Mouse (Mus musculus): Measurements from ENCODE around the gene Snapc4. TPM values are rescaled to one million over a fixed set of nuclear protein-coding genes. Genes with fewer than 3 reads are reported as not detected.

The Snapc4 gene
- polyA plus RNA-seq, 1 experiment from 2014 or later, result 29.4 TPM

DNA sequence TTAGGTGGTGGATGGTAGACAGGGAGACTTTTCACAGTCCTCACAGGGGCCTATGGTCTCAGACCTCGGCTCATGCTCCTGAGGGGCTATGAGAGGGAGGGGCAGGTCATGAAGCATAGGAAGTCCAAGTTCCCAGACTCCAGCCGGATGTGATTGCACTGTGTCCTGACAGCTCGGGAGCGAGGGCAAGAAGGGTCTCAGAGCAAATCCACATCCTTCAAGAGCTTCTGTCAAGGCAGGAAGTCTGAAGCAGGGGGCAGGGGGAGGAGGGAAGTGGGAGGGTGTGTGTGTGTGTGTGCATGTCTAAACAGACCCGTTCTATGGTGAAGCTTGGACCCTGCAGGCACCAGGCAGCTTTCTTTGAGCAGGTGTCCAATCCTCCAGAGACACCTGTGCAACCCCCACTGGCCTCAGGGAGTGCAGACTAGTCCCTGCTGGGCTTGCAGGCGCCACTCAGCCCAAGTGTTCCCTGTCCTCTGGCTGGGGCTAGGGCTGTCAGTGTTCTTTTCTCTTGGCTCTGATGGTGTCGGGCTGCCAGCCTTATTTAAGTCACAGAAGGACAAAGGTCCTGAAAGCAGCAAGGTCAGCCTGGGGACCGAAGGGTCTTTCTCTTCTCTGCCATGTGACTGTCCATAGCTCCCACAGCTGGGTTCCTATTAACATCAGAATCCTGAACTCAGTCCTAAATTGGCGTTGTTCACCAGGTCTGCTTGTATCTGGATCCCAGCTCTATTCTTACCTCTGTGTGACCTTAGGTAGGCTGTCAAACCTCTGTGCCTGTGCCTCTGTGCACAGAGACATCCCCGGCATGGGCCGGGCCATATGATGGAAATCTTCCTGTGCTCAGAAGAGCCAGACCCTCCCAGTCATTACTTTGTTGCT is 37.6 kb downstream of the Snapc4 start:
- H3K27me3 ChIP-seq (ENCODE audit: control insufficient read depth, insufficient read depth, low read length), result no peaks in the 10 kb centered on the region
- peak overlapping the region; percentile 14; the same call in 1 of the 2 replicates for H3K4me2 ChIP-seq (replicated peaks; ENCODE audit: low read depth, low read length)
- no peaks in the 10 kb centered on the region for H3K9me3 ChIP-seq (ENCODE audit: control insufficient read depth, low read depth, low read length)
- no peak overlapping the region for H3K4me3 ChIP-seq (ENCODE audit: low read depth, low read length)
- WGBS, result 45% methylated on average over 11 of the region's 11 CpGs
- H3K27ac ChIP-seq (ENCODE audit: low read length), result peak overlapping the region; percentile 90
- no peak overlapping the region for H3K9ac ChIP-seq (replicated peaks; ENCODE audit: low read depth, low read length)
- peaks cover 25% of the 10 kb centered on the region for H3K4me1 ChIP-seq (ENCODE audit: control insufficient read depth, insufficient read depth, low read length)
- peaks cover 69% of the 10 kb centered on the region for H3K36me3 ChIP-seq (ENCODE audit: control insufficient read depth, insufficient read depth, low read length)
- ATAC-seq (ENCODE audit: insufficient number of reproducible peaks, insufficient read depth, low FRiP score, low read depth), result peak; percentile 10; the same call in 1 of the 2 replicates

DNA sequence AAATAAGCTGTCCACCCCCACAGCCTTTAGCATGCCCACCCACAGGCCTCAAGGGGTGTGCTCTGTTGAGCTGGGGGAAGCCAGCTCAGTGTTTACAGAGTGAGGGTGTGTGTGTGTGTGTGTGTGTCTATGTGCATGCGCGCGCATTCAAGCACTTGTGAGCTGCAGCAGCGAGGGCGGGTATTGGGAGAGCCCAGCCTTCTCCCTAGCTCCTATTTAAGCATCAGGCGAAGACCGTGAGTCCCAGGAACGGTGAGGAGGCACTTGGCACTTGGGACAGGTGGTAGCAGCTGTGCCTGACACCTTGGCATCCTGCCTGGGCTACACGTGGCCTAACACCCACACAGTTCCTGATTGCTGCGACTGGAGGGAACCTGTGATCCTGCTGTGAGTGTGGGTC is 38.4 kb downstream of the Snapc4 start:
- Histone ChIP-seq H3K36me3 (ENCODE audit: control insufficient read depth, insufficient read depth, low read length) (peaks cover 61% of the 10 kb centered on the region), H3K4me3 (ENCODE audit: low read depth, low read length) (no peak overlapping the region), H3K27ac (ENCODE audit: low read length) (peak overlapping the region; percentile 90), H3K9ac (replicated peaks; ENCODE audit: low read depth, low read length) (no peak overlapping the region), H3K9me3 (ENCODE audit: control insufficient read depth, low read depth, low read length) (no peaks in the 10 kb centered on the region), H3K4me1 (ENCODE audit: control insufficient read depth, insufficient read depth, low read length) (peaks cover 25% of the 10 kb centered on the region), H3K4me2 (replicated peaks; ENCODE audit: low read depth, low read length) (no peak overlapping the region), H3K27me3 (ENCODE audit: control insufficient read depth, insufficient read depth, low read length) (no peaks in the 10 kb centered on the region)
- WGBS, result 28% methylated on average over 10 of the region's 10 CpGs
- ATAC-seq (ENCODE audit: insufficient number of reproducible peaks, insufficient read depth, low FRiP score, low read depth), result peak; percentile 86

DNA sequence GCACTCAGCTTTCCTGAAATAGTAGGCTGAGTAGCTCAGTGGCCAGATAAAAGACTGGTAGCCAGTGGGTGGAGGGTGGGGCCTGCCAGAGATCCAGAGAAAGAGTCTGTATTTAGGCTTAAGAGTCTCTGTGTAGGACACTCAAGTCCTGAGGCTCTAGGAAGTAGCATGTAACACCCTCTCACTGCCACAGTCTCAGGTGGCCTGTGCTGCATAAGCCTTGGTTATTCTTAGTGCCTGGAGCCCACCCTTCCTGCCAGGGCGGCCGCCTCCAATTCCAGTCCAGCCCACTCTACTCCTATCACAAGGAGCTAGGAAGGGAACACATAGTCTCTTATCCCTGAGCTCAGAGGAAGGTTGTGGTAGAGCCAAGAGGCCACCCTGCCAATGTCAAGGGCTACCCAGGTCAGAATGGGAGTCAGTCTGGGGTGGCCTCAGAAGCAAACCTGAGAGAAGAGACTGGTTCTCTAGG is 38.9 kb downstream of the Snapc4 start:
- Histone ChIP-seq H3K36me3 (ENCODE audit: control insufficient read depth, insufficient read depth, low read length) (peaks cover 56% of the 10 kb centered on the region), H3K9me3 (ENCODE audit: control insufficient read depth, low read depth, low read length) (no peaks in the 10 kb centered on the region), H3K4me2 (replicated peaks; ENCODE audit: low read depth, low read length) (no peak overlapping the region), H3K9ac (replicated peaks; ENCODE audit: low read depth, low read length) (0 out of 2 replicates have a peak overlapping the region, but pooled peaks have one; percentile 1), H3K27me3 (ENCODE audit: control insufficient read depth, insufficient read depth, low read length) (no peaks in the 10 kb centered on the region), H3K4me3 (ENCODE audit: low read depth, low read length) (no peak overlapping the region), H3K27ac (ENCODE audit: low read length) (peak overlapping the region; percentile 90), H3K4me1 (ENCODE audit: control insufficient read depth, insufficient read depth, low read length) (peaks cover 25% of the 10 kb centered on the region)
- peak; percentile 15; the same call in 1 of the 2 replicates for ATAC-seq (ENCODE audit: insufficient number of reproducible peaks, insufficient read depth, low FRiP score, low read depth)
- 77% methylated on average over 2 of the region's 2 CpGs for WGBS

DNA sequence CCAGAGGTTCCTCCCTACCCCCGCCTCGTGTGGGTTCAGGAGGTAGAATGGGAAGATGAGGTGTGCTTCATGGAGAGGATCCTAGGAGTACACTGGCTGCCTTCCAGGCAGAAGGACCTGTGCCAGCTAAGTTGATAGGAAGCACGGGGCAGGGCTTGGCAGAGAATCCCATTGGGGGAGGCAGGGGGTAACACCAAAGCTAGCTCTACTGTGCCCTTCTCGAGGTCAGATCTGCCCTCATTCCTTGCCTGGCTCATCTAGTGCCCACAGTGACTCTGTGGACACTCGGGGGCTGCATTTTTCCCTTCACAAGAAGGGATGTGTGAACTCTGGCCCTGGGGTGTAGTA is 41.3 kb downstream of the Snapc4 start:
- Histone ChIP-seq H3K27me3 (ENCODE audit: control insufficient read depth, insufficient read depth, low read length) (no peaks in the 10 kb centered on the region), H3K36me3 (ENCODE audit: control insufficient read depth, insufficient read depth, low read length) (peaks cover 33% of the 10 kb centered on the region), H3K4me1 (ENCODE audit: control insufficient read depth, insufficient read depth, low read length) (peaks cover 25% of the 10 kb centered on the region), H3K9me3 (ENCODE audit: control insufficient read depth, low read depth, low read length) (no peaks in the 10 kb centered on the region), H3K4me3 (ENCODE audit: low read depth, low read length) (no peak overlapping the region), H3K9ac (replicated peaks; ENCODE audit: low read depth, low read length) (no peak overlapping the region), H3K27ac (ENCODE audit: low read length) (no peak overlapping the region), H3K4me2 (replicated peaks; ENCODE audit: low read depth, low read length) (no peak overlapping the region)
- ATAC-seq (ENCODE audit: insufficient number of reproducible peaks, insufficient read depth, low FRiP score, low read depth), result no peak
- 89% methylated on average over 5 of the region's 5 CpGs for WGBS

DNA sequence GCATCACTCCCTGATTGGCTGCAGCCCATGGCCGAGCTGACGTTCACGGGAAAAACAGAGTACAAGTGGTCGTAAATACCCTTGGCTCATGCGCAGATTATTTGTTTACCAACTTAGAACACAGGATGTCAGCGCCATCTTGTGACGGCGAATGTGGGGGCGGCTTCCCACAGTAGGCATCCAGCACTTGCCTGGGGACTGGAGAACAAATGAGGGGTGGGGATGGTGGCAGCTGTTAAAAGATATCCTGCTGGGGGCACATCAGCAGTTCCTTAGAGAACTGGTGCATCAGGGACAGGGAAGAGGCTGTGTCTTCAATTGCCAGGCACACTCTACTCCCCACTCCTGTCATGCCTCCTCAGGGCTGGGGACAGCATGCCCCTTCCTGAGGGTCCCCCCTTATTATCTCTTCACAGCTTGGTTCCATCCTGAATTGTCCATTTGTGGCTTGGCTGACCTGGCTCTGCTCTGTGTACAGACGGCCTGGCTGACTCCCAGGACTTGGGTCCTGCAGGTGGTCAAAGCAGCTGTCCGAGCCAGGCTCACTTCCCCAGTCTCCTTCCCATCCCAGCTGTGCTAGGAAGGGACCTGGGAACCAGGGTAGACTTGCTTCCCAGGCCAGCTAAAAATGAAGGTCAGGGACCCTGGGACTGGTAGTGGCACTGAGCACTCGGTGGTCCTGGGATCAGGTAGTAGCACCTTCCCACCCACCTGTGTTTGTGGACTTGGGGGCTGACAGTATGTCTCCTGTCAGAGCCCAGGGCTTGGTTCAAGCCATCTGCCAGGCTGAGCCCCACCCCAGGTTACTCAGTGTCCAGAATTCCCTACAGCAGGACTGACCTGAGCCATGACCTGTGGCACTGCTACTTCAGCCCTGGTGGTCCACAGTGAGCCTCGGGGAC is 41.9 kb downstream of the Snapc4 start:
- Histone ChIP-seq H3K4me1 (ENCODE audit: control insufficient read depth, insufficient read depth, low read length) (peaks cover 25% of the 10 kb centered on the region), H3K4me2 (replicated peaks; ENCODE audit: low read depth, low read length) (no peak overlapping the region), H3K9me3 (ENCODE audit: control insufficient read depth, low read depth, low read length) (no peaks in the 10 kb centered on the region), H3K27me3 (ENCODE audit: control insufficient read depth, insufficient read depth, low read length) (no peaks in the 10 kb centered on the region), H3K9ac (replicated peaks; ENCODE audit: low read depth, low read length) (no peak overlapping the region), H3K27ac (ENCODE audit: low read length) (no peak overlapping the region), H3K36me3 (ENCODE audit: control insufficient read depth, insufficient read depth, low read length) (peaks cover 26% of the 10 kb centered on the region), H3K4me3 (ENCODE audit: low read depth, low read length) (no peak overlapping the region)
- no peak for ATAC-seq (ENCODE audit: insufficient number of reproducible peaks, insufficient read depth, low FRiP score, low read depth)
- WGBS, result 89% methylated on average over 8 of the region's 13 CpGs

DNA sequence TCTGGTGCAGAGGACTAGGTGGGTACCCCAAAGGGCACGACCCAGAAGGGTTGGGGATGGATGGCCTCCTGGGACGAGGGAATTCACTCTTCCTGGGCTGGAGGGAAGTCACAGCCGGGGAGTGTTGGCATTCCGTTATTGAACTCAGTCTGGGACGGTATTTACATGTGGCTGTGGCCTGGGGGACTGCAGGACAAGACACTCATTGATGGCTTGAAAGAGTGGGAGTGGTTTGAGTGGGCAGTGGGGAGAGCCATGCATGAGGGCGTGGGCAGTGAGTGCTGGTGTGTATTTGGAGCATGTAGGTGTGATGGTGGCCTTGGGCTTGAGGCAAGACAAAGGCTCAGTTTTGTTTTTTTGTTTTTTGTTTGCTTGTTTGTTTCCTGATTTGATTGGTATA is 49.8 kb downstream of the Snapc4 start:
- ATAC-seq (ENCODE audit: insufficient number of reproducible peaks, insufficient read depth, low FRiP score, low read depth), result no peak
- H3K4me1 ChIP-seq (ENCODE audit: control insufficient read depth, insufficient read depth, low read length), result no peaks in the 10 kb centered on the region
- H3K27ac ChIP-seq (ENCODE audit: low read length), result no peak overlapping the region
- H3K9ac ChIP-seq (replicated peaks; ENCODE audit: low read depth, low read length), result no peak overlapping the region
- no peaks in the 10 kb centered on the region for H3K27me3 ChIP-seq (ENCODE audit: control insufficient read depth, insufficient read depth, low read length)
- WGBS, result 77% methylated on average over 6 of the region's 6 CpGs
- H3K36me3 ChIP-seq (ENCODE audit: control insufficient read depth, insufficient read depth, low read length), result peaks cover 40% of the 10 kb centered on the region
- no peak overlapping the region for H3K4me2 ChIP-seq (replicated peaks; ENCODE audit: low read depth, low read length)
- no peaks in the 10 kb centered on the region for H3K9me3 ChIP-seq (ENCODE audit: control insufficient read depth, low read depth, low read length)
- H3K4me3 ChIP-seq (ENCODE audit: low read depth, low read length), result no peak overlapping the region

DNA sequence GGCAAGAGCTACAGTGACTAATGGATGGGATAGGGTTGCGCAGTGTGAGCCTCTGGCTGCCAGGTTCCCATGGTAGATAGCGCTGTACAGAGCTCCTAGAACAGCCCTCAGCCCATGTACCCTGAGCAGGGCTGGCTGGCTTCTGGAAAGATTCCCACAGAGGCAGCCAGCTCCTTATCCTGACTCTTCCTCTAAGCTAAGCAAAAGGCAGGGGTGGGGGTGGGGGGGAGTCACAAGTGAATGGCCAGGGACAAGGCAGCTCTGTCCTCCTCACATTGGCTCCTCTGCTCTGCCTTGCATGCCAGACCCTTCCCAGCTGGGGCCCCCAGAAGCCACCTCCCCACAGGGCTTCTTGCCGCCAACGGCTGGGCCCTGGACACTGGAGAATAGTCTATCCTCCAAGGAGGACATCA is 50.4 kb downstream of the Snapc4 start:
- no peak overlapping the region for H3K4me3 ChIP-seq (ENCODE audit: low read depth, low read length)
- H3K9ac ChIP-seq (replicated peaks; ENCODE audit: low read depth, low read length), result no peak overlapping the region
- no peak overlapping the region for H3K4me2 ChIP-seq (replicated peaks; ENCODE audit: low read depth, low read length)
- H3K27ac ChIP-seq (ENCODE audit: low read length), result no peak overlapping the region
- H3K4me1 ChIP-seq (ENCODE audit: control insufficient read depth, insufficient read depth, low read length), result no peaks in the 10 kb centered on the region
- no peak for ATAC-seq (ENCODE audit: insufficient number of reproducible peaks, insufficient read depth, low FRiP score, low read depth)
- H3K27me3 ChIP-seq (ENCODE audit: control insufficient read depth, insufficient read depth, low read length), result no peaks in the 10 kb centered on the region
- no peaks in the 10 kb centered on the region for H3K9me3 ChIP-seq (ENCODE audit: control insufficient read depth, low read depth, low read length)
- H3K36me3 ChIP-seq (ENCODE audit: control insufficient read depth, insufficient read depth, low read length), result peaks cover 47% of the 10 kb centered on the region
- 94% methylated on average over 4 of the region's 4 CpGs for WGBS

DNA sequence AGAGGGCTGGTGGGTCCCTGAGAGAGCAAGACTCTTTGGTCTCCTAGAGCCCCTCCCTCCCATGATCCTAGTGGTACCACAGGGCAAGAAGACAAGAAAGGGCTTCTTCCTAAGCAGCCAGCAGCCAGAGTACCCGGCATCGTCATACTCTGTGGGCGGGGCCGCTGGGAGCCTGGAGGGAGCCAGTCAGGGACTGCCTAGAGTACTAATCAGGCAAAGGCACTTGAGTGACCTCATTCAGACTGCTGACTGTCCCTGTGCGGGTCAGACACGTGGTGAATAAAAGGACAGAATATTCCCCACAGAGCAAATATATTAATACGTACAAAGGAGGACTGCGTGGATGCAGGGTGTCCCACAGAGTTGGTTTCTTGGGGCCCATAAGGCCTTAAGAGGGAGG is 51.1 kb downstream of the Snapc4 start:
- no peak overlapping the region for H3K4me3 ChIP-seq (ENCODE audit: low read depth, low read length)
- no peak overlapping the region for H3K27ac ChIP-seq (ENCODE audit: low read length)
- no peaks in the 10 kb centered on the region for H3K9me3 ChIP-seq (ENCODE audit: control insufficient read depth, low read depth, low read length)
- H3K4me1 ChIP-seq (ENCODE audit: control insufficient read depth, insufficient read depth, low read length), result no peaks in the 10 kb centered on the region
- no peaks in the 10 kb centered on the region for H3K27me3 ChIP-seq (ENCODE audit: control insufficient read depth, insufficient read depth, low read length)
- H3K4me2 ChIP-seq (replicated peaks; ENCODE audit: low read depth, low read length), result no peak overlapping the region
- H3K9ac ChIP-seq (replicated peaks; ENCODE audit: low read depth, low read length), result no peak overlapping the region
- ATAC-seq (ENCODE audit: insufficient number of reproducible peaks, insufficient read depth, low FRiP score, low read depth), result no peak
- peaks cover 53% of the 10 kb centered on the region for H3K36me3 ChIP-seq (ENCODE audit: control insufficient read depth, insufficient read depth, low read length)
- WGBS, result 69% methylated on average over 8 of the region's 8 CpGs

Measured in stomach, embryonic 14.5 days (tissue).